Comparison of ENCODE assay signal across 21 mouse cellular contexts in the genomic region with DNA sequence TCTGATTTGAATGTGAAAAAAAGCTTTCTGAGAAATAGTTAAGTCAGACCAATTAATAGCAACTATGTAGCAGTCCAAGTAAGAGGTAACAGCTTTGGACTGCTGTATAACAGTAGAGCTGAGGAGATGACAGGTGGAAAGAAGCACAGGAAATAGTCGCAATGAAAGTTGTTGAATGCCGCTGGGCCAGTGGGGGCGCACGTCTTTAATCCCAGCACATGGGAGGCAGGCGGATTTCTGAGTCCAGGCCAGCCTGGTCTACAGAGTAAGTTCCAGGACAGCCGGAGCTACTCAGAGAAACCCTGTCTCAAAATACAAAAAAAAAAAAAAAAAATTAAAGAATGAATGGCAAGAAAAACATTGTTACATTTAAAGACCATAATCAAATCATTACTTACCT.
"Had no signal": no experiment of that assay in that cellular context is flagged by ENCODE, and none has a peak within 500 bp of the region (broad histone marks: within the 10 kb centered on the region; RNA-seq: fewer than 3 reads in every experiment).

No protein-coding gene starts in this region.

- H3K9me3 ChIP-seq: lung, embryonic 15.5 days; midbrain, embryonic 13.5 days; midbrain, embryonic 15.5 days; neural tube, embryonic 13.5 days; neural tube, embryonic 15.5 days had no signal

- H3K4me2 ChIP-seq: lung, embryonic 15.5 days; midbrain, embryonic 11.5 days; midbrain, embryonic 13.5 days; midbrain, embryonic 15.5 days; neural tube, embryonic 13.5 days; neural tube, embryonic 15.5 days had no signal

- H3K4me1 ChIP-seq: megakaryocyte, embryonic 14.5 days; midbrain, embryonic 13.5 days; midbrain, embryonic 15.5 days; neural tube, embryonic 13.5 days; neural tube, embryonic 15.5 days had no signal

- H3K4me3 ChIP-seq: lung, embryonic 15.5 days; megakaryocyte, embryonic 14.5 days; midbrain, embryonic 13.5 days; midbrain, embryonic 15.5 days; myocyte; neural tube, embryonic 13.5 days; neural tube, embryonic 15.5 days had no signal

- DNase-seq: lung, adult 2 months; lung, postnatal 14 days; lung, postnatal 36 days; retina, postnatal 1 day; right cerebral cortex, adult 18-20 months; right cerebral cortex, postnatal 25 days; right cerebral cortex, postnatal 4 days; spleen, adult 18-20 months; thymus, adult 2 months; thymus, postnatal 25 days; thymus, postnatal 4 days had no signal

- H3K27ac ChIP-seq: lung, embryonic 15.5 days; macrophage; midbrain, embryonic 13.5 days; midbrain, embryonic 15.5 days; neural tube, embryonic 13.5 days; neural tube, embryonic 15.5 days had no signal

- ATAC-seq: lung, postnatal 0 days; midbrain, embryonic 13.5 days; midbrain, embryonic 15.5 days had no signal

- H3K9ac ChIP-seq: lung, embryonic 15.5 days; midbrain, embryonic 13.5 days; midbrain, embryonic 15.5 days; neural tube, embryonic 13.5 days; neural tube, embryonic 15.5 days had no signal

- H3K36me3 ChIP-seq: midbrain, embryonic 13.5 days; midbrain, embryonic 15.5 days; neural tube, embryonic 15.5 days had no signal

- H3K27me3 ChIP-seq: lung, embryonic 15.5 days; midbrain, embryonic 13.5 days; midbrain, embryonic 15.5 days; neural tube, embryonic 13.5 days; neural tube, embryonic 15.5 days had no signal
